Mouse (Mus musculus): Measurements from ENCODE around the gene Srr.

Srr gene

DNA sequence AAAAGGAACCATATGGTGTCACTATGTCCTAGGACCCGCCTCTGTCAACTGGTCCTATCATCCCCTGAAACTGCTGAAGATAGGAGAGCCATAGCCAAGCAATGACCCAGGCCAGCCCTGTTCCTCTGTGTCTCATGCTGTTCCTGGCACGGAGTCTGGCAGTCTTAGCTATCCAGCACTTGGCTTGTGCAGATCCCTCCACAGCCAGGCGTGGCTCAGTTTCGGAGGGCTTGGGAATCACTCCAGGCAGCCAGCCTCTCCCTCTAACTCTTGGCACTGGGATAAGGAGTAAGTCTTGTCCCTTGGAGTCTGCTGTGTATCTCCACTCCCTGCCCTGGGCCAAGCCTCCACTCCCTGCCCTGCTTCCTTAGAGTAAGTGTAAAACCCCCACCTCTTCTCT is 59.1 kb downstream of the Srr start:
- intact Hi-C loops (cut with DNase I) = no loop called here

DNA sequence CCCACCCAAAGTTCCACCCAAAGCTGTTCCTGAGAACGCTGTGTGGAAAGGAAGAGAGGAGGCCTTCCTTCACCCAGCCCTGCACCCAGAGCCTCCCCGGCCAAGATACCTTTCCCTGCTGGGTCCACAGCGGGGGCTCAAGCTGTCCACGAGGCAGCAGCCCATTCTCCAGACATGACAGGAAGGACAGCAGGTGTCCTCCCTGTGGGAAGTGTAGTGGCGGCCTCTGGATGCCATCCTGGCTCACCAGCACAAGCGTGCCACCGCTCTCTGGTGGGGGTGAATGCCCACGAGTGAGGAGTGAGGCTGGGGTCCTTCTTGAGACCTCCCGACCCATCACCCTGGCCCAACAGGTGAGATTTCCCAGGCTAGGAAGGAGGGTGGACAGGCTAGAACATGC is 60.5 kb downstream of the Srr start:
- intact Hi-C loops (cut with DNase I) = no loop called here

DNA sequence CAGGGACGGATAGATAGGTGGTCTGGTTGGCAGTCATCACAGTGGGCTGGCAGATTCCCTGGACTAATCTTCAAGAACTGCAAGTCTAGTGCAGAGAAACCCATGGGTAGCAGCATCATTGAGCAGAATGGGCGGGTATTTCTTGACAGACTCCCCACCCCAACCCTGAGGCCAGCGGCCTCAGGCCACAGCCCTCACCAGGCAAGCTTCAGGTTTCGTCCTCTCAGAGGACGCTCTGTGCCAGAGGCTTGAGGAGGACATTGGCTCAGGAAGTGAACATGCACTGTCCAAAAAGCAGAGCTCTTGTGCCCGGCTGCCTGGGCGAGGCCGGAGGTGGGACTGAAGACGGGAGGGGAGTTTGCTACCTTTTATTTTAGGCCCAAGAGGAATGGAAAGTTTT is 61.3 kb downstream of the Srr start:
- intact Hi-C loops (cut with DNase I) = no loop called here

DNA sequence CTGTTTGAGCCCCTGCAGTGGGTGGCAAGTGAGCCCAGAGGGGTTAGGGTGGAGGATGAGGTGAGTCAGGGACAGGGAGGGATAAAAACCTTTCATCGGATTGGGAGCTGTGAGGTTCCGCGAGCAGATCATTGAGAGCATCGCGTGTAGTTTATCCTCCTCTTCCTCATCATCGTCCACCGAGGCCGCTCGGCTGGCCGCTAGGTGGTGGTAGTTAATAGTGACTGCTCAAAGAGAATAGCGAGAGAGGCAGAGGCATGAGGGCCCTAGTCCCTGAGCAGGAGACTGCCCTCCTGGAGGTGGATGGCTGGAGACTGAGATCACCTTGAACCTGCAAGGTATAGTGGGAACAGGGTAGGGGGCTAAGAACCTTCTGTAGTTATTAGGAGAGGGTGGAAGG is 62.3 kb downstream of the Srr start:
- intact Hi-C loops (cut with DNase I) = no loop called here

DNA sequence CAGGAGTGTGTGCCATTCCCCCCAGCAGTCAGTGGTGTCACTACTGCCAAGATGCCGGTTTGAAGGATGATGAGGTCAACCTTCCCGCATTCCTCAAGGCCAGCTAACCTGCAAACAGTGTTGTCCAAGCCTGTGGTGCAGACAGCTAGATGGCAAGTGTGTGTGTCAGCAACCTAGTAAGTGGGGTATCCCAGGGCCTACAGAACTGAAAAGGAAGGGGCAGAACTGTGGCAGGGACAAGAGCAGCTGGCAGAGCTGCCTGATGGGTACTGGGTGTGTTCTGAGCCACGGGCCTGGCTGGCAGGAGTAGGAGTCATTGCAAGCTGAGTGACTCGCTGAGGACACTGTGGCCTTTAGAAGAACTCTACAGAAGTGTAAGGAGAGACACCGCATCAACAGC is 63.6 kb downstream of the Srr start:
- intact Hi-C loops (cut with DNase I) = no loop called here

DNA sequence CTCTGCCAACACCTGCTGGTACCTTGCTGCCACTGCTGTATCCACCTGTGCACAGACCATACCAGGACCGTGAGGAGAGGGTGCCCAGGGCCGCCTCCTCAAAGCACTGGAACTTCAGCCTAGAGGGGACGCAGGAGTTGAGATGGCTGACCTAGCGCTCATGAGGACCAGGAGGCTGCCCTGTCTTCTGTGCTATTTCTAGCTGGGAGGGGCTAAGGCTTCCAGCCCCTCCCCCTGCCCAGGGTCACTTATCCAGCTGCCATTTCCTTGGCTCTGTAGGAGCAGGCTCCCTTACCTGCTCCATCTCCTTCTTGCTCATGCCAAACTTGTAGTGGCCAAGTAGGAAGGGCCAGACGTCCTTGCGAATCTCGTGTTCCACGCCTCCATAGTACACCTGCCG is 68.0 kb downstream of the Srr start:
- intact Hi-C loops (cut with DNase I) = no loop called here

Small RNAs within 50 kb of the gene (microRNA-seq; reads per million reads assigned to microRNA genes)
- gene Mir6926 = 0.11 to 0.12 reads per million in 2 experiments
